Mouse (Mus musculus): ENCODE results near the gene Dnah11. TPM values are rescaled to one million over a fixed set of nuclear protein-coding genes. Genes with fewer than 3 reads are reported as not detected.

Gene Dnah11
- polyA plus RNA-seq, 1 experiment from 2014 or later, result 0.32 TPM

DNA sequence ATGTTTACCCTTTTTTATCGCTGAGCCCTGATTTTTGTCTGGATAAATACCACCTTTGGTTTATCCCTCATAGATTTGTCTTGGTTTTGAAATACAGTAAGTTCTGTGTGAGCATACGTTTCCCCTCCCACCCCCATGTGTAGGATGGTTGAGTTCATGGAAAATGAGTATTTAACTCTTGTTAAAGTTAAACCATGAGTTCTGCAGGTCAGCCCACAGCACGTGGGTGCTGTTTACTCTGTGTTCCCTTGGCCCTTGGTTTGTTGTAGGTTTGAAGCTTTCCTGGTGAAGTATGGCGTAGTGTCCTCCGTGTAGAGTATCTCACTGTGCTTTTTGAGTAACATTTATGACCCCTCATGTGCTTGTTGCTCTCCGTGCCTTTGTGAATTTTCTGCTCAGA, 341.0 kb downstream of the Dnah11 start:
- H3K27me3 ChIP-seq (replicated peaks; ENCODE audit: control insufficient read depth, insufficient read depth, low read length), result no peaks in the 10 kb centered on the region
- H3K9ac ChIP-seq (ENCODE audit: low read length), result no peak overlapping the region
- H3K36me3 ChIP-seq (ENCODE audit: control insufficient read depth, insufficient read depth, low read length), result no peaks in the 10 kb centered on the region
- no peaks in the 10 kb centered on the region for H3K9me3 ChIP-seq (ENCODE audit: control insufficient read depth, low read length)
- H3K27ac ChIP-seq (ENCODE audit: low read depth), result no peak overlapping the region
- WGBS, result 82% methylated on average over 6 of the region's 6 CpGs
- ATAC-seq (replicated peaks; ENCODE audit: low FRiP score, low TSS enrichment, low read depth), result no peak
- no peak for DNase-seq (ENCODE audit: low spot score)
- H3K4me1 ChIP-seq (replicated peaks; ENCODE audit: control insufficient read depth, insufficient read depth, low read length), result no peaks in the 10 kb centered on the region
- H3K4me3 ChIP-seq (ENCODE audit: low read depth, low read length), result no peak overlapping the region
- no peak overlapping the region for H3K4me2 ChIP-seq (ENCODE audit: low read length)

GRCm38 (mm10) chr12:117857023-117857422, 341.8 kb downstream of the Dnah11 start:
- Histone ChIP-seq H3K4me1 (replicated peaks; ENCODE audit: control insufficient read depth, insufficient read depth, low read length) (no peaks in the 10 kb centered on the region), H3K9me3 (ENCODE audit: control insufficient read depth, low read length) (no peaks in the 10 kb centered on the region), H3K27me3 (replicated peaks; ENCODE audit: control insufficient read depth, insufficient read depth, low read length) (no peaks in the 10 kb centered on the region), H3K9ac (ENCODE audit: low read length) (no peak overlapping the region), H3K4me2 (ENCODE audit: low read length) (no peak overlapping the region), H3K4me3 (ENCODE audit: low read depth, low read length) (no peak overlapping the region), H3K36me3 (ENCODE audit: control insufficient read depth, insufficient read depth, low read length) (no peaks in the 10 kb centered on the region), H3K27ac (ENCODE audit: low read depth) (no peak overlapping the region)
- whole genome bisulfite sequencing, result 72% methylated on average over 9 of the region's 9 CpGs
- ATAC-seq (replicated peaks; ENCODE audit: low FRiP score, low TSS enrichment, low read depth), result no peak
- DNase-seq (ENCODE audit: low spot score), result no peak

DNA sequence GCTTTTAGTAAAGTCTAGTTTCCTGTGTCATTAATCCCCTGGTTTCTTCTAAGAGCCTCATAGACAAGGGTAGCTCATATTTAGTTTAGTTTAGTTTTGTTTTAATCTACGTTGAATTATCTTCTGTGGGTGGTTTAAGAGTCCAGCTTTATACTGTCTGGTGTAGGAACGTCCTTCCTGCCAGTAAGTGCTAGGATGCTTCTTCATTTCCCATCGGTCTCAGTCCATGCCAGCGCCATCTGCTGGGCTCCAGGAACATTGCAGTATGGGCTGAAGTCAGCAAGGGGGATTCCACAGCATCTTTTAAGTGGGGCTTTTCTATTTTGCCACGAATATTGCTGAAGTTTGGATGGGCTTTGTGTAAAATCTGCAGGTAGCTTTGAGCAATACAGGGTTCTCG, 345.5 kb downstream of the Dnah11 start:
- H3K36me3 ChIP-seq (ENCODE audit: control insufficient read depth, insufficient read depth, low read length), result no peaks in the 10 kb centered on the region
- no peaks in the 10 kb centered on the region for H3K27me3 ChIP-seq (replicated peaks; ENCODE audit: control insufficient read depth, insufficient read depth, low read length)
- H3K9ac ChIP-seq (ENCODE audit: low read length), result no peak overlapping the region
- H3K27ac ChIP-seq (ENCODE audit: low read depth), result no peak overlapping the region
- peak; percentile 70 for DNase-seq (ENCODE audit: low spot score)
- H3K4me3 ChIP-seq (ENCODE audit: low read depth, low read length), result no peak overlapping the region
- no peak overlapping the region for H3K4me2 ChIP-seq (ENCODE audit: low read length)
- WGBS, result 16% methylated on average over 6 of the region's 6 CpGs
- H3K9me3 ChIP-seq (ENCODE audit: control insufficient read depth, low read length), result no peaks in the 10 kb centered on the region
- H3K4me1 ChIP-seq (replicated peaks; ENCODE audit: control insufficient read depth, insufficient read depth, low read length), result no peaks in the 10 kb centered on the region
- no peak for ATAC-seq (replicated peaks; ENCODE audit: low FRiP score, low TSS enrichment, low read depth)

GRCm38 (mm10) chr12:117850472-117850871, 348.4 kb downstream of the Dnah11 start:
- no peaks in the 10 kb centered on the region for H3K4me1 ChIP-seq (replicated peaks; ENCODE audit: control insufficient read depth, insufficient read depth, low read length)
- no peak overlapping the region for H3K9ac ChIP-seq (ENCODE audit: low read length)
- no peaks in the 10 kb centered on the region for H3K27me3 ChIP-seq (replicated peaks; ENCODE audit: control insufficient read depth, insufficient read depth, low read length)
- no peak overlapping the region for H3K4me3 ChIP-seq (ENCODE audit: low read depth, low read length)
- no peak overlapping the region for H3K4me2 ChIP-seq (ENCODE audit: low read length)
- H3K27ac ChIP-seq (ENCODE audit: low read depth), result no peak overlapping the region
- ATAC-seq (replicated peaks; ENCODE audit: low FRiP score, low TSS enrichment, low read depth), result no peak
- 56% methylated on average over 10 of the region's 10 CpGs for WGBS
- H3K9me3 ChIP-seq (ENCODE audit: control insufficient read depth, low read length), result no peaks in the 10 kb centered on the region
- H3K36me3 ChIP-seq (ENCODE audit: control insufficient read depth, insufficient read depth, low read length), result no peaks in the 10 kb centered on the region
- no peak for DNase-seq (ENCODE audit: low spot score)

GRCm38 (mm10) chr12:117848621-117849020, 350.2 kb downstream of the Dnah11 start:
- no peak for DNase-seq (ENCODE audit: low spot score)
- no peak overlapping the region for H3K4me3 ChIP-seq (ENCODE audit: low read depth, low read length)
- 87% methylated on average over 6 of the region's 6 CpGs for WGBS
- no peaks in the 10 kb centered on the region for H3K4me1 ChIP-seq (replicated peaks; ENCODE audit: control insufficient read depth, insufficient read depth, low read length)
- no peaks in the 10 kb centered on the region for H3K27me3 ChIP-seq (replicated peaks; ENCODE audit: control insufficient read depth, insufficient read depth, low read length)
- H3K27ac ChIP-seq (ENCODE audit: low read depth), result no peak overlapping the region
- H3K36me3 ChIP-seq (ENCODE audit: control insufficient read depth, insufficient read depth, low read length), result no peaks in the 10 kb centered on the region
- H3K9ac ChIP-seq (ENCODE audit: low read length), result no peak overlapping the region
- no peak overlapping the region for H3K4me2 ChIP-seq (ENCODE audit: low read length)
- ATAC-seq (replicated peaks; ENCODE audit: low FRiP score, low TSS enrichment, low read depth), result no peak
- no peaks in the 10 kb centered on the region for H3K9me3 ChIP-seq (ENCODE audit: control insufficient read depth, low read length)

DNA sequence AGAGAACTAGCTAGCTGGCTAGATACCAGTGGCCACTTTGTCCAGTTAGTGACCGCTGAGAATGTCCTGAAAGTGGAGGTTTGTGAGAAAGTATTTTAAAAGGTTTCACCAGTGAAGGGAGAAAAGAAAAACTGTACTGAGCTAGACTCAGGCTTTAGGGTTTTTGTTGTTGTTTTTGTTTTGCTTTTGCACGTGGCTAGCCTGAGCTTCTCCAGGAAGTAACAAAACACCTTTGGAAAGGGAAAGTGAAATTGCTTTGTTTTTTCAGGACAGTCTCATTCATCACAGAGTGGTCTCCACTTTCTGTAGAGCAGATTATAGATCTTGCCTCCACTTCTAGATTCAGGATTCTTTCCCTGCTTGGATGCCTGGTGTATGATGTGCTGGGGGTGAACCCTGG, 353.9 kb downstream of the Dnah11 start:
- peak overlapping the region; percentile 81; the same call in 1 of the 2 replicates for H3K9ac ChIP-seq (ENCODE audit: low read length)
- H3K36me3 ChIP-seq (ENCODE audit: control insufficient read depth, insufficient read depth, low read length), result no peaks in the 10 kb centered on the region
- H3K4me3 ChIP-seq (ENCODE audit: low read depth, low read length), result peak overlapping the region; percentile 67
- no peaks in the 10 kb centered on the region for H3K9me3 ChIP-seq (ENCODE audit: control insufficient read depth, low read length)
- ATAC-seq (replicated peaks; ENCODE audit: low FRiP score, low TSS enrichment, low read depth) (no peak), DNase-seq (ENCODE audit: low spot score) (no peak)
- no peaks in the 10 kb centered on the region for H3K27me3 ChIP-seq (replicated peaks; ENCODE audit: control insufficient read depth, insufficient read depth, low read length)
- no peak overlapping the region for H3K27ac ChIP-seq (ENCODE audit: low read depth)
- no peaks in the 10 kb centered on the region for H3K4me1 ChIP-seq (replicated peaks; ENCODE audit: control insufficient read depth, insufficient read depth, low read length)
- H3K4me2 ChIP-seq (ENCODE audit: low read length), result peak overlapping the region; percentile 77
- 34% methylated on average over 2 of the region's 2 CpGs for WGBS

DNA sequence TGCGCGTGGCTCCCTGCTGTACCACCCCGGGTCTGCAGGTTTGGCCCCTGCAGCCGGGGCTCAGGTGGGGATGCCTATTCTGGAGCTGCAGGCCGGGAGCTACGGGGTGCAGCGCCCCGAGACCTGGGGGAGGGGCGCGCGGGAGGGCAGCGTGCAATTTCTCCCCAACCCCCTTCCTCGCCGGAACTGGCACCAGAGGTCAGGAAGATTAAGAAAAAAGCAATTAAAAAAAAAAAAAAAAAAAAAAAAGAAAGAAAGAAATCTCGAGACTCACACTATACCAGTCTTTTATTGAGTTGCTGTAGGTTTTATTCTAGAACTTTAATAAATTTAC, 354.8 kb downstream of the Dnah11 start:
- no peaks in the 10 kb centered on the region for H3K4me1 ChIP-seq (replicated peaks; ENCODE audit: control insufficient read depth, insufficient read depth, low read length)
- H3K27me3 ChIP-seq (replicated peaks; ENCODE audit: control insufficient read depth, insufficient read depth, low read length), result no peaks in the 10 kb centered on the region
- 0% methylated on average over 15 of the region's 15 CpGs for WGBS
- DNase-seq (ENCODE audit: low spot score), result no peak
- peak overlapping the region; percentile 81 for H3K9ac ChIP-seq (ENCODE audit: low read length)
- peak overlapping the region; percentile 67 for H3K4me3 ChIP-seq (ENCODE audit: low read depth, low read length)
- H3K9me3 ChIP-seq (ENCODE audit: control insufficient read depth, low read length), result no peaks in the 10 kb centered on the region
- peak overlapping the region; percentile 79 for H3K27ac ChIP-seq (ENCODE audit: low read depth)
- no peak for ATAC-seq (replicated peaks; ENCODE audit: low FRiP score, low TSS enrichment, low read depth)
- H3K4me2 ChIP-seq (ENCODE audit: low read length), result peak overlapping the region; percentile 77
- no peaks in the 10 kb centered on the region for H3K36me3 ChIP-seq (ENCODE audit: control insufficient read depth, insufficient read depth, low read length)

GRCm38 (mm10) chr12:117843302-117844074, 355.4 kb downstream of the Dnah11 start:
- Histone ChIP-seq H3K4me2 (ENCODE audit: low read length) (peak overlapping the region; percentile 77), H3K9me3 (ENCODE audit: control insufficient read depth, low read length) (no peaks in the 10 kb centered on the region), H3K4me3 (ENCODE audit: low read depth, low read length) (peak overlapping the region; percentile 67), H3K4me1 (replicated peaks; ENCODE audit: control insufficient read depth, insufficient read depth, low read length) (no peaks in the 10 kb centered on the region), H3K36me3 (ENCODE audit: control insufficient read depth, insufficient read depth, low read length) (no peaks in the 10 kb centered on the region), H3K27me3 (replicated peaks; ENCODE audit: control insufficient read depth, insufficient read depth, low read length) (no peaks in the 10 kb centered on the region), H3K9ac (ENCODE audit: low read length) (peak overlapping the region; percentile 81), H3K27ac (ENCODE audit: low read depth) (peak overlapping the region; percentile 79)
- WGBS, result under 1% methylated on average over 73 of the region's 75 CpGs
- DNase-seq (ENCODE audit: low spot score), result peak; percentile 90
- ATAC-seq (replicated peaks; ENCODE audit: low FRiP score, low TSS enrichment, low read depth), result peak; percentile 95

DNA sequence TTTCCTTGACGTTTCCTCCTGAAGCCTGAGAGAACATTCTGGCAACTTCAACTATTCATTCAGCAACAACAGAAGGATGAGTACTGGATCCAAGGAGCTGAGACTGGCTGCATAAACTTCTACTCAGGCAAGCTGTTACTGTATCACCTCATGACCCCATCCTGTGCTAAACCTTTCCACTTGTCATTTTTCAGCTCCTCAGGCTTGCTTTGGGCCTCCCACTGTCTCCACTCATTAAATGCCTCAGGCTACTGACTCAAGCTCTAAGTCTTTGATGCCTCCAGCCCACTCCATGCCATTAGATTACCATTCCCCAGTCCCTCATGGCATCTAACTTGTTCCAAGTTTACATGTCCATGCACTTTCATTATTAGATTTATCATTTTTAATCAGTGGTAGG, 356.2 kb downstream of the Dnah11 start:
- peak overlapping the region; percentile 77 for H3K4me2 ChIP-seq (ENCODE audit: low read length)
- no peak for DNase-seq (ENCODE audit: low spot score)
- no peak for ATAC-seq (replicated peaks; ENCODE audit: low FRiP score, low TSS enrichment, low read depth)
- no peaks in the 10 kb centered on the region for H3K27me3 ChIP-seq (replicated peaks; ENCODE audit: control insufficient read depth, insufficient read depth, low read length)
- H3K4me1 ChIP-seq (replicated peaks; ENCODE audit: control insufficient read depth, insufficient read depth, low read length), result no peaks in the 10 kb centered on the region
- H3K9ac ChIP-seq (ENCODE audit: low read length), result no peak overlapping the region
- H3K36me3 ChIP-seq (ENCODE audit: control insufficient read depth, insufficient read depth, low read length), result no peaks in the 10 kb centered on the region
- H3K9me3 ChIP-seq (ENCODE audit: control insufficient read depth, low read length), result no peaks in the 10 kb centered on the region
- 77% methylated on average over 1 of the region's 1 CpGs for WGBS
- H3K27ac ChIP-seq (ENCODE audit: low read depth), result no peak overlapping the region
- H3K4me3 ChIP-seq (ENCODE audit: low read depth, low read length), result peak overlapping the region; percentile 67; the same call in 1 of the 2 replicates

All from intestine, embryonic 14.5 days (tissue).